Mouse (Mus musculus) kidney, adult 18-20 months (tissue): ENCODE results near the gene Zkscan17.
"Not testable (repeated sequence)": the region's sequence is repeated elsewhere in the genome, so short reads cannot be mapped to it uniquely, and the experiment has no call there.

Experiments
- DNase-seq: peaks from one replicate; pipeline ENCODE4 v3.0.0; 2021

The Zkscan17 gene

GRCm38 (mm10) chr11:59526472-59527080 is at the start of gene Zkscan17:
TSS of gene Zkscan17 (minus strand) at chr11:59526751.
- DNase-seq, result peak; percentile 34

- DNase-seq, result not testable (repeated sequence)
Measured at GRCm38 (mm10) chr11:59576135-59576534, 49.6 kb upstream of the Zkscan17 start, which contains the start of gene Olfr222. TSS of gene Olfr222 (minus strand) at chr11:59576235.

GRCm38 (mm10) chr11:59575726-59576125 is 49.2 kb upstream of the Zkscan17 start:
- DNase-seq, result no peak

GRCm38 (mm10) chr11:59569306-59569705 is 42.8 kb upstream of the Zkscan17 start:
- DNase-seq, result no peak

- no peak for DNase-seq
Measured at GRCm38 (mm10) chr11:59562837-59563236, 36.3 kb upstream of the Zkscan17 start.

GRCm38 (mm10) chr11:59562336-59562735 is 35.8 kb upstream of the Zkscan17 start:
- DNase-seq, result no peak

GRCm38 (mm10) chr11:59560906-59561305 is 34.4 kb upstream of the Zkscan17 start:
- DNase-seq, result no peak

GRCm38 (mm10) chr11:59554535-59554934 is 28.0 kb upstream of the Zkscan17 start:
- no peak for DNase-seq

- no peak for DNase-seq
Measured at GRCm38 (mm10) chr11:59554127-59554526, 27.6 kb upstream of the Zkscan17 start.

GRCm38 (mm10) chr11:59544005-59544404 is 17.5 kb upstream of the Zkscan17 start:
- DNase-seq, result no peak

- no peak for DNase-seq
Measured at GRCm38 (mm10) chr11:59543376-59543775, 16.8 kb upstream of the Zkscan17 start.

- DNase-seq, result no peak
Measured at GRCm38 (mm10) chr11:59542442-59542841, 15.9 kb upstream of the Zkscan17 start.

GRCm38 (mm10) chr11:59541324-59541723 is 14.8 kb upstream of the Zkscan17 start, which contains the start of gene Nlrp3:
TSS of gene Nlrp3 (plus strand) at chr11:59541568.
- no peak for DNase-seq

- DNase-seq, result no peak
Measured at GRCm38 (mm10) chr11:59540123-59540522, 13.6 kb upstream of the Zkscan17 start.

- peak; percentile 50 for DNase-seq
Measured at GRCm38 (mm10) chr11:59538387-59538786, 11.8 kb upstream of the Zkscan17 start.

GRCm38 (mm10) chr11:59537218-59538130 is 10.9 kb upstream of the Zkscan17 start:
- peak; percentile 31 for DNase-seq

- no peak for DNase-seq
Measured at GRCm38 (mm10) chr11:59531562-59531961, 5.0 kb upstream of the Zkscan17 start.

- no peak for DNase-seq
Measured at GRCm38 (mm10) chr11:59530870-59531535, 4.5 kb upstream of the Zkscan17 start.

- no peak for DNase-seq
Measured at GRCm38 (mm10) chr11:59530221-59530620, 3.7 kb upstream of the Zkscan17 start.

- peak; percentile 76 for DNase-seq
Measured at GRCm38 (mm10) chr11:59525237-59525636, 1.3 kb downstream of the Zkscan17 start.

- no peak for DNase-seq
Measured at GRCm38 (mm10) chr11:59524150-59524549, 2.4 kb downstream of the Zkscan17 start.

- no peak for DNase-seq
Measured at GRCm38 (mm10) chr11:59519741-59520495, 6.6 kb downstream of the Zkscan17 start.

GRCm38 (mm10) chr11:59518226-59518625 is 8.3 kb downstream of the Zkscan17 start:
- no peak for DNase-seq
